Comparison of ENCODE assay signal across 15 mouse cellular contexts in the genomic region with DNA sequence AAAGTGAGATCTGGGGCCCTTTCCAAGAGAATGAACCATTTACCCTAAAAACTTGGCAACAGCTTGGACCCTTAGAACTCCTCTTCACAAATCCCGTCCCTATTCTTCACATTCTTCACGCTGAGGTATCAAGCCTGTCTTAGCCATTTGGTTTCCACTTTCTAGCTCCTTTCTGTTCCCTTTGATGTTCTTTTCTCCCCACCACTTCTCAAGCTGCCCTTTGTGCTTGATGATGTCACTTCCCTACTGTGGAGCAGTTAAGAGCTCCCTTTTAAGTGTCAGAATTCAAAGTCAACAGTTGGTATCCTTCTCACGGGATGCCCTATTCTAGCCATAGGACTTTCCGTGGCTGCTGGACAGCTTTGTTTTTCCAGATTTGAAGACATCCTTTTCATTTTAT. TPM values are rescaled to one million over a fixed set of nuclear protein-coding genes. Genes with fewer than 3 reads are reported as not detected.
DNase-seq lines count a peak whose midpoint lies in the region; ATAC-seq and TF ChIP-seq lines count a peak whose summit lies in the region.
"Had no signal": no experiment of that assay in that cellular context is flagged by ENCODE, and none has a peak within 500 bp of the region (broad histone marks: within the 10 kb centered on the region; RNA-seq: fewer than 3 reads in every experiment).

No protein-coding gene starts in this region.

- no peak for TF ChIP-seq EP300 in liver, postnatal 0 days (IDR thresholded peaks at IDR 0.05; ENCODE audit: low read depth)

- H3K4me1 ChIP-seq in heart, embryonic 12.5 days (replicated peaks) = peaks cover 48% of the 10 kb centered on the region
- peaks cover 9% of the 10 kb centered on the region for H3K4me1 ChIP-seq in lung, adult 2 months (ENCODE audit: control insufficient read depth, insufficient read depth, low read length)
- peaks cover 19% of the 10 kb centered on the region for H3K4me1 ChIP-seq in embryonic fibroblast, embryonic 13.5 days (ENCODE audit: control insufficient read depth, insufficient read depth, low read length)
- H3K4me1 ChIP-seq in liver, postnatal 0 days (ENCODE audit: insufficient read depth) = peaks cover 12% of the 10 kb centered on the region; the same call in 1 of the 2 replicates

- H3K9me3 ChIP-seq in heart, embryonic 12.5 days (replicated peaks) = no peaks in the 10 kb centered on the region
- H3K9me3 ChIP-seq in liver, postnatal 0 days (ENCODE audit: low read length) = no peaks in the 10 kb centered on the region
- H3K9me3 ChIP-seq: liver, embryonic 12.5 days had no signal

- no peak for TF ChIP-seq CTCF in lung, adult 2 months (IDR thresholded peaks at IDR 0.05; ENCODE audit: insufficient read depth, low read length)
- no peak for TF ChIP-seq CTCF in embryonic fibroblast, embryonic 13.5 days (IDR thresholded peaks at IDR 0.05; ENCODE audit: borderline replicate concordance, insufficient read depth, low read length)
- no peak for TF ChIP-seq CTCF in liver, postnatal 0 days (IDR thresholded peaks at IDR 0.05; ENCODE audit: low read depth)

- no peak overlapping the region for H3K4me3 ChIP-seq in heart, embryonic 12.5 days
- no peak overlapping the region for H3K4me3 ChIP-seq in lung, adult 2 months (replicated peaks; ENCODE audit: extremely low read depth, low read depth, low read length)
- no peak overlapping the region for H3K4me3 ChIP-seq in embryonic fibroblast, embryonic 13.5 days (ENCODE audit: insufficient read depth, low read length)
- H3K4me3 ChIP-seq in liver, postnatal 0 days (ENCODE audit: low read depth, low read length) = no peak overlapping the region
- H3K4me3 ChIP-seq: left cerebral cortex, adult 2 months; liver, embryonic 12.5 days had no signal

- intact Hi-C loops in heart, postnatal 10 days (cut with DNase I) = no loop called here

- no peak overlapping the region for H3K9ac ChIP-seq in heart, embryonic 12.5 days
- no peak overlapping the region for H3K9ac ChIP-seq in liver, postnatal 0 days (replicated peaks)
- H3K9ac ChIP-seq: liver, embryonic 12.5 days had no signal

- H3K27me3 ChIP-seq in heart, embryonic 12.5 days (replicated peaks) = no peaks in the 10 kb centered on the region
- H3K27me3 ChIP-seq in liver, postnatal 0 days (ENCODE audit: insufficient read depth, low read length) = no peaks in the 10 kb centered on the region
- H3K27me3 ChIP-seq: CH12.LX; liver, embryonic 12.5 days; Patski had no signal

- no peak overlapping the region for H3K4me2 ChIP-seq in heart, embryonic 12.5 days
- no peak overlapping the region for H3K4me2 ChIP-seq in liver, postnatal 0 days (ENCODE audit: low read depth, low read length)
- H3K4me2 ChIP-seq: liver, embryonic 12.5 days had no signal

- no peak for ATAC-seq in heart, embryonic 12.5 days (ENCODE audit: insufficient number of reproducible peaks, low FRiP score)
- no peak for ATAC-seq in liver, postnatal 0 days
- ATAC-seq: liver, embryonic 12.5 days; Patski had no signal

- 22% methylated on average over 4 of the region's 4 CpGs for WGBS in heart, embryonic 12.5 days
- WGBS in lung, adult 2 months = 23% methylated on average over 4 of the region's 4 CpGs
- WGBS in liver, postnatal 0 days (ENCODE audit: insufficient replicate concordance) = 53% methylated on average over 4 of the region's 4 CpGs

- H3K36me3 ChIP-seq in heart, embryonic 12.5 days = no peaks in the 10 kb centered on the region
- no peaks in the 10 kb centered on the region for H3K36me3 ChIP-seq in liver, postnatal 0 days (replicated peaks; ENCODE audit: insufficient read depth, low read length)
- H3K36me3 ChIP-seq: liver, embryonic 12.5 days had no signal

- no peak for TF ChIP-seq POLR2A in lung, adult 2 months (IDR thresholded peaks at IDR 0.05; ENCODE audit: borderline replicate concordance, extremely low read depth, low read depth, low read length)
- TF ChIP-seq POLR2A in embryonic fibroblast, embryonic 13.5 days (IDR thresholded peaks at IDR 0.05; ENCODE audit: low read depth, low read length) = no peak

- peak overlapping the region; percentile 60; the same call in 1 of the 2 replicates for H3K27ac ChIP-seq in heart, embryonic 12.5 days (ENCODE audit: poor library complexity, severe bottlenecking)
- H3K27ac ChIP-seq in embryonic fibroblast, embryonic 13.5 days (ENCODE audit: insufficient read depth, low read length) = peak overlapping the region; percentile 54
- H3K27ac ChIP-seq in liver, postnatal 0 days (ENCODE audit: low read depth) = no peak overlapping the region
- H3K27ac ChIP-seq: left cerebral cortex, adult 2 months; liver, embryonic 12.5 days had no signal

- DNase-seq in heart, postnatal 10 days = no peak
- peak; percentile 27 for DNase-seq in lung, postnatal 10 days
- DNase-seq in lung, adult 2 months = no peak
- peak; percentile 33 for DNase-seq in thymus, postnatal 25 days
- no peak for DNase-seq in yolk sac, embryonic 10.5 days (ENCODE audit: low spot score)
- DNase-seq in liver, postnatal 0 days = no peak
- DNase-seq: adrenal gland, postnatal 14 days; cerebellum, adult 11 months; right cerebral cortex, postnatal 14 days had no signal

RNA-seq across cellular contexts. Expression of gene Epb41l2, which starts 27.7 kb away (rescaled TPM):
- 61.4 and 64.3 TPM in 2 replicates for polyA plus RNA-seq in heart, embryonic 12.5 days (2016; fragmentation: Nextera tagmentation; extraction: Ambion mirVana)
- 10 to 100 TPM; 91.3 to 92.8 TPM for total RNA-seq in heart, postnatal 10 days (2021)
- polyA plus RNA-seq in lung, adult 2 months (2012; rRNA removed) = 85.4 and 132 TPM in 2 replicates
- 134 and 138 TPM in 2 replicates for polyA plus RNA-seq in embryonic fibroblast, embryonic 13.5 days (2011; ENCODE audit: insufficient read length, low read depth, missing spikeins)
- polyA plus RNA-seq in liver, postnatal 0 days (2015; fragmentation: Nextera tagmentation; extraction: Ambion mirVana) = 6.3 and 7.8 TPM in 2 replicates

Comparison
In these comparisons a context has a peak if more than half of its experiments do, and no peak if none do; other contexts are left out.
1. DNase-seq: peak in lung, postnatal 10 days (single experiment) and thymus, postnatal 25 days (single experiment); none in heart, postnatal 10 days (0 of 2), lung, adult 2 months (single experiment), yolk sac, embryonic 10.5 days (single experiment) and liver, postnatal 0 days (single experiment).